Mouse (Mus musculus) kidney, adult 9 months (tissue): ENCODE measurements around the gene Zfp973.
"Not testable (repeated sequence)": the region's sequence is repeated elsewhere in the genome, so short reads cannot be mapped to it uniquely, and the experiment has no call there.

Source experiments
- DNase-seq: peaks from one replicate; pipeline ENCODE4 v3.0.0; 2022

The Zfp973 gene

GRCm38 (mm10) chr2:176670222-176670621 is at the start of gene Zfp973:
Zfp973 (plus strand) TSS chr2:176670522.
- not testable (repeated sequence) for DNase-seq

DNA sequence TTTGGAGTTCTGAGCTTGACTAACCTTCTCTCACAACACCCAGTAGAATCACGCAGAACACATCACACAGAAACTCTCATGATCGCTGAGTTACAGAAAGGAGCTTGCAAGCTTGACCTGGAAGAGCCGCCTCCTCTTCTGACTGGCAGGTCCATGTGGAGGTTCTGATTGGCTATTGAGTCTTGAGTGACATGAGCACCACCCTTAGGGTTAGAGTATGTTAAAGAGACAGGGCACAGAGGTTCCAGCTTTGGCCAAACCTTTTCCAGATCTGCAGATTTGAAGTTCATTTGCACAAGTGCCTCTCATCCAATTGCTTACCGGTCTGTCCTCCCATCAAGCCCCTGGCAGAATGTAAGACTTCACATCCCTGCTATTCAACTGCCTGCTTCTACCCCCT is 34.1 kb upstream of the Zfp973 start, which contains the start of gene Gm14308:
Gene Gm14308, minus strand, starts transcription at position 101 of the 400 bp plus-strand sequence.
- not testable (repeated sequence) for DNase-seq

- peak; percentile 56 for DNase-seq
Measured at GRCm38 (mm10) chr2:176708051-176708450, 37.7 kb downstream of the Zfp973 start, which contains the start of gene Gm14305. Gm14305 (plus strand) TSS chr2:176708328.
